Mouse (Mus musculus): ENCODE results near the gene Cep97. TPM values are rescaled to one million over a fixed set of nuclear protein-coding genes. Genes with fewer than 3 reads are reported as not detected.

The Cep97 gene
- polyA plus RNA-seq, 1 experiment, result 4.6 TPM

DNA sequence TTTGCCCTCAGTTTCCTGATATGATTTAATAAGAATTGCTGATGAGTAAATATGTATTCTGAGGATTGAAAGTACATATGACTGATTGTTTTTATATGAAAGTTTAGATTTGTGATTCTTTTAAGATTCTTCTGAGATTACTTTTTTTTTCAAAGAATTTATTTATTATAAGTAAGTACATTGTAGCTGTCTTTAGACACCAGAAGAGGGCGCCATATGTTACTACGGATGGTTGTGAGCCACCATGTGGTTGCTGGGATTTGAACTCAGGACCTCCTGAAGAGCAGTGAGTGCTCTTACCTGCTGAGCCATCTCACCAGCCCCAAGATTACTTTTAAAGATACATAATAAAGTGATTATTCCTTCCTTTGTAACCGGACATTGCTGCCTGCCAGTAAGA is 45.2 kb downstream of the Cep97 start:
- peaks cover 3% of the 10 kb centered on the region for H3K79me2 ChIP-seq (ENCODE audit: control insufficient read depth, insufficient read depth)
- no peaks in the 10 kb centered on the region for H3K36me3 ChIP-seq (ENCODE audit: control insufficient read depth, insufficient read depth)
- no peak overlapping the region for H3K4me2 ChIP-seq (ENCODE audit: low read depth)
- H3ac ChIP-seq (ENCODE audit: control insufficient read depth, insufficient read length), result no peak overlapping the region
- H3K4me3 ChIP-seq, result no peak overlapping the region
- no peaks in the 10 kb centered on the region for H3K27me3 ChIP-seq (ENCODE audit: control insufficient read depth, insufficient read depth, insufficient read length)
- TF ChIP-seq TCF12 (IDR thresholded peaks at IDR 0.05; ENCODE audit: insufficient read depth, poor library complexity, severe bottlenecking) (no peak), POLR2A (IDR thresholded peaks at IDR 0.05; ENCODE audit: insufficient read length, low read depth) (no peak), REST (IDR thresholded peaks at IDR 0.05; ENCODE audit: insufficient read depth, insufficient read length) (no peak), SRF (IDR thresholded peaks at IDR 0.05; ENCODE audit: control insufficient read depth, insufficient read length, low read depth) (no peak), POLR2AphosphoS2 (IDR thresholded peaks at IDR 0.05; ENCODE audit: insufficient read length, low read depth) (no peak), CEBPB (IDR thresholded peaks at IDR 0.05; ENCODE audit: insufficient read depth, poor library complexity, severe bottlenecking) (no peak), E2F4 (IDR thresholded peaks at IDR 0.05; ENCODE audit: insufficient read depth) (no peak), TCF3 (IDR thresholded peaks at IDR 0.05; ENCODE audit: insufficient read length, low read depth) (no peak)

DNA sequence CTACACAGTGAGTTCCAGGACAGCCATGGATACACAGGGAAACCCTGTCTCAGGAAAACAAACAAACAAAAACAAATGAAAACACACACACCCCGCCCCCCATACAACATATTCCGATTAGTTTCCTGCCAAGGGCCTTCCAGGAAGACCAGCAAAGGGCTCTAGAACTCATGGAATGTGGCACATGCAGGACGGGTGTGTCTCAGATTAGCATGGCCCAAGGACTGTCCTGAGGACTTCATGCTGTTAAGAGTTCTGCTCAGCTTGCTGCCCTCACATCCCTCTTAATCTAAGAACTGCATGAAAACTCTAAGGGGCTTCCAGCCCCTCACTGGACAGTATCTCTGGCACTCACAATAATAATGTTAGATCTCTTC is 46.1 kb downstream of the Cep97 start:
- H3ac ChIP-seq (ENCODE audit: control insufficient read depth, insufficient read length), result no peak overlapping the region
- H3K79me2 ChIP-seq (ENCODE audit: control insufficient read depth, insufficient read depth), result no peaks in the 10 kb centered on the region
- H3K4me3 ChIP-seq, result no peak overlapping the region
- H3K4me2 ChIP-seq (ENCODE audit: low read depth), result no peak overlapping the region
- H3K27me3 ChIP-seq (ENCODE audit: control insufficient read depth, insufficient read depth, insufficient read length), result no peaks in the 10 kb centered on the region
- H3K36me3 ChIP-seq (ENCODE audit: control insufficient read depth, insufficient read depth), result no peaks in the 10 kb centered on the region
- TF ChIP-seq E2F4 (IDR thresholded peaks at IDR 0.05; ENCODE audit: insufficient read depth) (no peak), MAX (IDR thresholded peaks at IDR 0.05; ENCODE audit: low read depth) (no peak), POLR2AphosphoS2 (IDR thresholded peaks at IDR 0.05; ENCODE audit: insufficient read length, low read depth) (no peak), TCF12 (IDR thresholded peaks at IDR 0.05; ENCODE audit: insufficient read depth, poor library complexity, severe bottlenecking) (no peak), POLR2A (IDR thresholded peaks at IDR 0.05; ENCODE audit: insufficient read length, low read depth) (no peak), MYOD1 (IDR thresholded peaks at IDR 0.05; ENCODE audit: control insufficient read depth in 1 of 3, insufficient read length in 2 of 3, low read depth in 2 of 3) (no peak), SRF (IDR thresholded peaks at IDR 0.05; ENCODE audit: control insufficient read depth, insufficient read length, low read depth) (no peak), TCF3 (IDR thresholded peaks at IDR 0.05; ENCODE audit: insufficient read length, low read depth) (no peak), MYOG (IDR thresholded peaks at IDR 0.05; ENCODE audit: control insufficient read depth in 1 of 3, insufficient read depth in 1 of 3, insufficient read length in 2 of 3, low read depth in 2 of 3) (no peak), REST (IDR thresholded peaks at IDR 0.05; ENCODE audit: insufficient read depth, insufficient read length) (no peak), CEBPB (IDR thresholded peaks at IDR 0.05; ENCODE audit: insufficient read depth, poor library complexity, severe bottlenecking) (no peak), USF1 (IDR thresholded peaks at IDR 0.05; ENCODE audit: low read depth) (no peak)

DNA sequence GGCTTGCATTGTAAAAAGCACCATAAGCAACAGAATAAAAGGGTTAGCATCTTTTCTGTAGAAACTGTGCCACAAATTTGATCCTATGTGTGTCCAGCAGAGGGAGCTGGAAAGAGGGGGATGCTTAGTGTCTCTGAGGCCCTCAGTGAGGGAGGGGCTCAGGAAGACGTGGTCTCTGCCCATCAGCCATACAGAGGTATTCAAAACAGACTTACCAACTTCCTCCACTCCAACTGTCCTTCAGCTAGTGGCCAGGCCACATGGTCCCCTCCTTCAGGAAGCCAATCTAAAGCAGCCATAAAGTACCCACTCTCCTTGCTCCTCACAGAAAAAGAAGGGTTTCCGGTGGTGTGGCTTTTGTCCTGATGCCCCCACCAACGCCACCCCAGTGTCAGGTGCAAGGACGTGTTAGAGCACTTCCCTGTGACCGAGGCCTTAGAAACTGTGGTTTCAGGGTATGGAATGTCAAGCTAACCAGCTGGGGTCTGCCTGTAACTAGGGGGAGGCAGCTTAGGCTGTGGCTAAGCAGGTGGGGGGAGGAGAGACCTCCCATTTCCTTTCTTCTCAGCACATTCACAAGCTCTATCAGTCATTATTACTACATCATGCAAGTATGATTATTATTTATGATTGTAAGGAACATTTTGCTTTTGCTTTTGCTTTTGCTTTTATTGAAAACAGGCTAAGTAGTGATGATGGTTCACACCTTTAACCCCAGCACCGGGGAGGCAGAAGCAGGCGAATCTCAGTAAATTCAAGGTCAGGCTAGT is 46.7 kb downstream of the Cep97 start:
- H3ac ChIP-seq (ENCODE audit: control insufficient read depth, insufficient read length), result no peak overlapping the region
- H3K79me2 ChIP-seq (ENCODE audit: control insufficient read depth, insufficient read depth), result no peaks in the 10 kb centered on the region
- no peak overlapping the region for H3K4me3 ChIP-seq
- H3K4me2 ChIP-seq (ENCODE audit: low read depth), result no peak overlapping the region
- no peaks in the 10 kb centered on the region for H3K27me3 ChIP-seq (ENCODE audit: control insufficient read depth, insufficient read depth, insufficient read length)
- TF ChIP-seq MYOG (IDR thresholded peaks at IDR 0.05; ENCODE audit: control insufficient read depth in 1 of 3, insufficient read depth in 1 of 3, insufficient read length in 2 of 3, low read depth in 2 of 3), result peak in 1 of 3 experiments; percentile 16
- no peak for TF ChIP-seq POLR2AphosphoS2 (IDR thresholded peaks at IDR 0.05; ENCODE audit: insufficient read length, low read depth)
- peaks cover 2% of the 10 kb centered on the region for H3K36me3 ChIP-seq (ENCODE audit: control insufficient read depth, insufficient read depth)

DNA sequence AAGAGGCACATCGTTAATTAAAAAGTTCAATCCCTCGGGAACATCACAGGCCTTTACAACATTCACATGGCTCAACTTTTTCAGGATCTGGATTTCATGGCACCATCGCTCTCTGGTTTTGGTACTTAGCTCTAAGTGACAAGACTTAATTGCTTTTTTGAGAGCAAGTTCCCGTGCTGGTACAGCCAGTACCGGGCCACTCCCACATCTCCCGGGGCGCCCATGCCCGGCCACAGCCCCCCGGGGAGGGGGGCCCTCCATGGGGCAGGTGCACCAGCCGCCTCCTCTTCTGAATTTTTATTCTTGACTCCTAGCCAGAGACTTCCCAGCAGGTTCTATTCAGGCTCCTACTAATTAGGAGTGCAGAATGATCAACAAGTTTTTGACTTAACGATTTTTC is 50.4 kb downstream of the Cep97 start:
- Histone ChIP-seq H3ac (ENCODE audit: control insufficient read depth, insufficient read length) (no peak overlapping the region), H3K4me2 (ENCODE audit: low read depth) (no peak overlapping the region), H3K27me3 (ENCODE audit: control insufficient read depth, insufficient read depth, insufficient read length) (no peaks in the 10 kb centered on the region), H3K36me3 (ENCODE audit: control insufficient read depth, insufficient read depth) (peaks cover 5% of the 10 kb centered on the region), H3K79me2 (ENCODE audit: control insufficient read depth, insufficient read depth) (no peaks in the 10 kb centered on the region), H3K4me3 (no peak overlapping the region)
- TF ChIP-seq CEBPB (IDR thresholded peaks at IDR 0.05; ENCODE audit: insufficient read depth, poor library complexity, severe bottlenecking) (no peak), TCF3 (IDR thresholded peaks at IDR 0.05; ENCODE audit: insufficient read length, low read depth) (no peak), POLR2A (IDR thresholded peaks at IDR 0.05; ENCODE audit: insufficient read length, low read depth) (no peak), POLR2AphosphoS2 (IDR thresholded peaks at IDR 0.05; ENCODE audit: insufficient read length, low read depth) (no peak), REST (IDR thresholded peaks at IDR 0.05; ENCODE audit: insufficient read depth, insufficient read length) (no peak), E2F4 (IDR thresholded peaks at IDR 0.05; ENCODE audit: insufficient read depth) (no peak), SRF (IDR thresholded peaks at IDR 0.05; ENCODE audit: control insufficient read depth, insufficient read length, low read depth) (no peak), MYOD1 (IDR thresholded peaks at IDR 0.05; ENCODE audit: control insufficient read depth in 1 of 3, insufficient read length in 2 of 3, low read depth in 2 of 3) (no peak), MAX (IDR thresholded peaks at IDR 0.05; ENCODE audit: low read depth) (no peak)

DNA sequence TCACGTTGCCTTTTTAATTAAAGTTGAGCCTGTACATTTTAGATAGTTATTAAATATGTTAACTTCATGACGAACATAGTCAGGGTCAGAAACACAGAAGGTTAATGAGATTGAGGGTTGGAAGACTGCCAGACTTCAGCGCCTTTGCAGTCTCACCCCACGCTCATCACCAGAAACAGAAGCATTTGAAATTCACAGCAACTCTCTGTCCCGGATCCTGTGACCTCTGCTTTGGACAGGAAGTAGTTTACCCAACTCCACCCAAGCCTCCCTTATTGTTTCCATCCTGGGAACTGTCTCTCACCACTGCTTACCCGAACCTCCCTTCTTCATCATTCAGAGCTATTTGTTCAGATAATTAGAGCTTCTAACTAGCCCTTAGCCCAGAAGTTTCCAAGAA is 58.6 kb downstream of the Cep97 start:
- H3K36me3 ChIP-seq (ENCODE audit: control insufficient read depth, insufficient read depth), result peaks cover 4% of the 10 kb centered on the region
- no peak overlapping the region for H3ac ChIP-seq (ENCODE audit: control insufficient read depth, insufficient read length)
- H3K79me2 ChIP-seq (ENCODE audit: control insufficient read depth, insufficient read depth), result no peaks in the 10 kb centered on the region
- no peaks in the 10 kb centered on the region for H3K27me3 ChIP-seq (ENCODE audit: control insufficient read depth, insufficient read depth, insufficient read length)
- no peak overlapping the region for H3K4me2 ChIP-seq (ENCODE audit: low read depth)
- H3K4me3 ChIP-seq, result no peak overlapping the region
- TF ChIP-seq MYOG (IDR thresholded peaks at IDR 0.05; ENCODE audit: control insufficient read depth in 1 of 3, insufficient read depth in 1 of 3, insufficient read length in 2 of 3, low read depth in 2 of 3) (no peak), TCF12 (IDR thresholded peaks at IDR 0.05; ENCODE audit: insufficient read depth, poor library complexity, severe bottlenecking) (no peak), POLR2AphosphoS2 (IDR thresholded peaks at IDR 0.05; ENCODE audit: insufficient read length, low read depth) (no peak), MAX (IDR thresholded peaks at IDR 0.05; ENCODE audit: low read depth) (no peak), POLR2A (IDR thresholded peaks at IDR 0.05; ENCODE audit: insufficient read length, low read depth) (no peak), MYOD1 (IDR thresholded peaks at IDR 0.05; ENCODE audit: control insufficient read depth in 1 of 3, insufficient read length in 2 of 3, low read depth in 2 of 3) (no peak), E2F4 (IDR thresholded peaks at IDR 0.05; ENCODE audit: insufficient read depth) (no peak), CEBPB (IDR thresholded peaks at IDR 0.05; ENCODE audit: insufficient read depth, poor library complexity, severe bottlenecking) (no peak), REST (IDR thresholded peaks at IDR 0.05; ENCODE audit: insufficient read depth, insufficient read length) (no peak)

Measured in myocyte (in vitro differentiated cells).